ENCODE assay signal across 23 mouse cellular contexts in genomic region chr1:60752986-60753385, GRCm38 (mm10). TPM values are rescaled to one million over a fixed set of nuclear protein-coding genes. Genes with fewer than 3 reads are reported as not detected.
DNase-seq lines count a peak whose midpoint lies in the region; ATAC-seq lines count a peak whose summit lies in the region.
"Had no signal": no experiment of that assay in that cellular context is flagged by ENCODE, and none has a peak within 500 bp of the region (broad histone marks: within the 10 kb centered on the region; RNA-seq: fewer than 3 reads in every experiment).

No protein-coding gene starts in this region.

- H3K27me3 ChIP-seq in midbrain, embryonic 11.5 days (ENCODE audit: control insufficient read depth, insufficient read depth, low read length) = no peaks in the 10 kb centered on the region
- no peaks in the 10 kb centered on the region for H3K27me3 ChIP-seq in midbrain, embryonic 14.5 days (ENCODE audit: control insufficient read depth, insufficient read depth, low read length)
- no peaks in the 10 kb centered on the region for H3K27me3 ChIP-seq in limb, embryonic 10.5 days (ENCODE audit: low read depth, poor library complexity, severe bottlenecking)
- H3K27me3 ChIP-seq: CH12.LX; embryonic facial prominence, embryonic 12.5 days; forebrain, embryonic 12.5 days had no signal

- no peaks in the 10 kb centered on the region for H3K9me3 ChIP-seq in midbrain, embryonic 11.5 days (ENCODE audit: control insufficient read depth, low read length)
- no peaks in the 10 kb centered on the region for H3K9me3 ChIP-seq in midbrain, embryonic 14.5 days (ENCODE audit: control insufficient read depth, low read length)
- H3K9me3 ChIP-seq in limb, embryonic 10.5 days (replicated peaks) = no peaks in the 10 kb centered on the region
- H3K9me3 ChIP-seq: embryonic facial prominence, embryonic 10.5 days; embryonic facial prominence, embryonic 12.5 days; forebrain, embryonic 10.5 days; forebrain, embryonic 12.5 days; G1E had no signal

- ATAC-seq in midbrain, embryonic 11.5 days (ENCODE audit: low FRiP score) = no peak
- no peak for ATAC-seq in midbrain, embryonic 14.5 days (ENCODE audit: low FRiP score, low TSS enrichment)
- no peak for ATAC-seq in erythroid progenitor cell, adult 5-6 weeks (replicated peaks; ENCODE audit: low FRiP score, poor library complexity, severe bottlenecking)
- ATAC-seq: activated CD4-positive, CD25-positive, alpha-beta regulatory T cell, adult 4 months; forebrain, embryonic 14.5 days; forebrain, embryonic 16.5 days; Patski had no signal

- DNase-seq in midbrain, embryonic 11.5 days (ENCODE audit: low spot score, missing footprints) = peak; percentile 28
- DNase-seq in midbrain, embryonic 14.5 days = no peak
- peak; percentile 73 for DNase-seq in induced T-regulatory cell, adult 2 months (ENCODE audit: low read depth)
- no peak for DNase-seq in limb, embryonic 10.5 days (ENCODE audit: low spot score)
- DNase-seq: adrenal gland, adult 8-10 months; adrenal gland, postnatal 14 days; adrenal gland, postnatal 36 days; cerebellum, adult 11-12 months; cerebellum, adult 2 months; cerebellum, adult 9-10 months; cerebellum, postnatal 10 days; cerebellum, postnatal 25 days had no signal

- no peak overlapping the region for H3K9ac ChIP-seq in midbrain, embryonic 11.5 days (ENCODE audit: low read length)
- H3K9ac ChIP-seq in midbrain, embryonic 14.5 days (replicated peaks; ENCODE audit: low read length) = no peak overlapping the region
- H3K9ac ChIP-seq: embryonic facial prominence, embryonic 12.5 days; forebrain, embryonic 12.5 days had no signal

- WGBS in midbrain, embryonic 11.5 days = 89% methylated on average over 1 of the region's 1 CpGs
- WGBS in midbrain, embryonic 14.5 days = 89% methylated on average over 1 of the region's 1 CpGs
- WGBS in limb, embryonic 10.5 days = 91% methylated on average over 1 of the region's 1 CpGs

- no peak overlapping the region for H3K4me3 ChIP-seq in midbrain, embryonic 11.5 days (ENCODE audit: low read depth, low read length)
- no peak overlapping the region for H3K4me3 ChIP-seq in midbrain, embryonic 14.5 days (replicated peaks; ENCODE audit: low read depth, low read length)
- no peak overlapping the region for H3K4me3 ChIP-seq in limb, embryonic 10.5 days
- H3K4me3 ChIP-seq: embryonic facial prominence, embryonic 10.5 days; embryonic facial prominence, embryonic 12.5 days; forebrain, embryonic 10.5 days; forebrain, embryonic 12.5 days had no signal

- H3K36me3 ChIP-seq in midbrain, embryonic 11.5 days (ENCODE audit: control insufficient read depth, insufficient read depth, low read length) = no peaks in the 10 kb centered on the region
- H3K36me3 ChIP-seq in midbrain, embryonic 14.5 days (ENCODE audit: control insufficient read depth, insufficient read depth, low read length) = no peaks in the 10 kb centered on the region
- H3K36me3 ChIP-seq in limb, embryonic 10.5 days = no peaks in the 10 kb centered on the region
- H3K36me3 ChIP-seq: embryonic facial prominence, embryonic 10.5 days; embryonic facial prominence, embryonic 12.5 days; forebrain, embryonic 10.5 days; forebrain, embryonic 12.5 days; G1E had no signal

- H3K4me1 ChIP-seq in midbrain, embryonic 11.5 days (ENCODE audit: control insufficient read depth, insufficient read depth, low read length) = no peaks in the 10 kb centered on the region
- no peaks in the 10 kb centered on the region for H3K4me1 ChIP-seq in midbrain, embryonic 14.5 days (ENCODE audit: control insufficient read depth, insufficient read depth, low read length)
- H3K4me1 ChIP-seq in limb, embryonic 10.5 days = no peaks in the 10 kb centered on the region
- H3K4me1 ChIP-seq: embryonic facial prominence, embryonic 10.5 days; embryonic facial prominence, embryonic 12.5 days; forebrain, embryonic 10.5 days; forebrain, embryonic 12.5 days had no signal

- H3K27ac ChIP-seq in midbrain, embryonic 11.5 days (ENCODE audit: low read depth, low read length) = no peak overlapping the region
- H3K27ac ChIP-seq in midbrain, embryonic 14.5 days (replicated peaks; ENCODE audit: low read depth, low read length) = no peak overlapping the region
- H3K27ac ChIP-seq in limb, embryonic 10.5 days = no peak overlapping the region
- H3K27ac ChIP-seq: embryonic facial prominence, embryonic 10.5 days; embryonic facial prominence, embryonic 12.5 days; forebrain, embryonic 10.5 days; forebrain, embryonic 12.5 days had no signal

- no peak overlapping the region for H3K4me2 ChIP-seq in midbrain, embryonic 11.5 days
- no peak overlapping the region for H3K4me2 ChIP-seq in midbrain, embryonic 14.5 days (ENCODE audit: low read length)
- H3K4me2 ChIP-seq: embryonic facial prominence, embryonic 12.5 days; forebrain, embryonic 12.5 days had no signal

RNA-seq across cellular contexts. Expression of gene Cd28, which starts 36.4 kb away (rescaled TPM):
- polyA plus RNA-seq in midbrain, embryonic 11.5 days (2014; fragmentation: Nextera tagmentation; extraction: Ambion mirVana) = 0.10 and 0.28 TPM in 2 replicates
- polyA plus RNA-seq in midbrain, embryonic 14.5 days (2014; fragmentation: Nextera tagmentation; extraction: Ambion mirVana) = 0.12 and 0.18 TPM in 2 replicates
- 1.1 and 5.9 TPM in 2 replicates for total RNA-seq in erythroid progenitor cell, adult 5-6 weeks (2015; ENCODE audit: low replicate concordance)
- 1.3 and 4.2 TPM in 2 replicates for total RNA-seq in erythroid progenitor cell, adult 5-6 weeks (2017; ENCODE audit: low replicate concordance)
- polyA plus RNA-seq in limb, embryonic 10.5 days (2016; fragmentation: Nextera tagmentation; extraction: Ambion mirVana) = 0.08 and 0.09 TPM in 2 replicates
- polyA plus RNA-seq: G1E, Patski had no signal

Comparison
In these comparisons a context has a peak if more than half of its experiments do, and no peak if none do; other contexts are left out.
1. DNase-seq: peak in midbrain, embryonic 11.5 days (single experiment) and induced T-regulatory cell, adult 2 months (single experiment); none in midbrain, embryonic 14.5 days (single experiment) and limb, embryonic 10.5 days (single experiment).